Mouse (Mus musculus) ES-Bruce4 (cell line): ENCODE measurements around the gene Leo1. TPM values are rescaled to one million over a fixed set of nuclear protein-coding genes. Genes with fewer than 3 reads are reported as not detected.

ENCODE experiments used
- H3K27ac ChIP-seq: 2 replicates; pipeline ENCODE4 v1.5.1; 2012; ENCODE audit warnings: low read length, inconsistent platforms; ENCODE audit not compliant: insufficient read depth
- H3K27me3 ChIP-seq: 2 replicates; pipeline ENCODE4 v1.6.1; 2012; ENCODE audit warnings: mild to moderate bottlenecking, low read length, inconsistent platforms; ENCODE audit not compliant: control insufficient read depth, poor library complexity, insufficient read depth, severe bottlenecking
- H3K36me3 ChIP-seq: 2 replicates; pipeline ENCODE4 v1.6.1; 2012; ENCODE audit warnings: inconsistent platforms, mild to moderate bottlenecking, low read length, moderate library complexity; ENCODE audit not compliant: control insufficient read depth, poor library complexity, insufficient read depth, severe bottlenecking
- H3K4me1 ChIP-seq: one replicate; pipeline ENCODE4 v1.8.1; 2011; ENCODE audit warnings: low read length; ENCODE audit not compliant: control insufficient read depth, insufficient read depth
- H3K4me3 ChIP-seq: 2 replicates; pipeline ENCODE4 v1.5.1; 2011; ENCODE audit warnings: low read depth, mild to moderate bottlenecking, low read length
- H3K9ac ChIP-seq: 2 replicates; pipeline ENCODE4 v1.6.1; 2012; ENCODE audit warnings: low read depth, mild to moderate bottlenecking, inconsistent platforms; ENCODE audit not compliant: poor library complexity, severe bottlenecking
- H3K9me3 ChIP-seq: replicated peaks from 2 replicates; pipeline ENCODE4 v1.6.1; 2012; ENCODE audit warnings: mild to moderate bottlenecking, low read length, inconsistent platforms; ENCODE audit not compliant: control insufficient read depth, poor library complexity, insufficient read depth, severe bottlenecking
- CTCF ChIP-seq: IDR thresholded peaks from one replicate; pipeline ENCODE4 v1.8.1; 2011; ENCODE audit warnings: low read depth, low read length
- EP300 ChIP-seq: IDR thresholded peaks from 2 replicates; pipeline ENCODE4 v1.6.1; 2011; ENCODE audit warnings: low read depth, low read length; ENCODE audit not compliant: insufficient read depth
- POLR2A ChIP-seq: IDR thresholded peaks from one replicate; pipeline ENCODE4 v1.8.1; 2011; ENCODE audit warnings: low read length; ENCODE audit not compliant: insufficient read depth
- polyA plus RNA-seq: library from polyadenylated mRNA; stranded (reverse); fragments of >200 nt; gene quantifications from 2 replicates; pipeline ENCODE4 v1.2.4, GENCODE M21; 2011; ENCODE audit warnings: low read depth; ENCODE audit not compliant: missing spikeins, insufficient read depth, insufficient read length

The Leo1 gene
- polyA plus RNA-seq, 1 experiment: 57.7 TPM

GRCm38 (mm10) chr9:75403520-75403919 is 37.8 kb upstream of the Leo1 start:
- H3K4me1 ChIP-seq: peaks cover 5% of the 10 kb centered on the region
- TF ChIP-seq CTCF (no peak), EP300 (no peak), POLR2A (no peak)
- H3K27me3 ChIP-seq: no peaks in the 10 kb centered on the region
- H3K36me3 ChIP-seq: no peaks in the 10 kb centered on the region; the same call in 1 of the 2 replicates
- H3K9ac ChIP-seq: no peak overlapping the region
- H3K9me3 ChIP-seq: no peaks in the 10 kb centered on the region
- H3K4me3 ChIP-seq: no peak overlapping the region
- H3K27ac ChIP-seq: no peak overlapping the region

- Histone ChIP-seq H3K4me1 (peaks cover 5% of the 10 kb centered on the region), H3K9me3 (no peaks in the 10 kb centered on the region), H3K27me3 (no peaks in the 10 kb centered on the region), H3K27ac (no peak overlapping the region), H3K36me3 (no peaks in the 10 kb centered on the region; the same call in 1 of the 2 replicates), H3K4me3 (no peak overlapping the region), H3K9ac (no peak overlapping the region)
- TF ChIP-seq POLR2A (no peak), CTCF (no peak), EP300 (no peak)
Measured at GRCm38 (mm10) chr9:75406121-75406520, 35.2 kb upstream of the Leo1 start.

DNA sequence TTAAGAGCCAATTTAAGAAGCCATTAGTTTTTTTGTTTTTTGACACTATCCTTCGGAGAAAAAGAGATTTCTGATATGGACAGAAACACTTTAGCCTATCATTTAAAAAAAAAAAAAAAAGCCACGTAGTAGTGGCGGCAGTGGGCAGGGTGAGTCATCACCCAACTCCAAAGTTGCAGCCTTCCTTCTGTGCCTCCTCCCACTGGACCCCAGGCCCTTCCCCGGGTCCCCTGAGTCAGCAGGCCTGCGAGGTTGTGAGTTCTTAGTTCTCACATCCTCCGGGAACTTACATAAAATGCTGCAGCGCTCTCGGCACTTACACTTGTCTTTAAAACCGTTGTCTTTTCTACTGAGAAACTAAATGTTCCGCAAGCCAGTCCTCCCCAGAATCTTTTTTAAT is 33.5 kb upstream of the Leo1 start:
- peaks cover 3% of the 10 kb centered on the region for H3K36me3 ChIP-seq
- no peaks in the 10 kb centered on the region for H3K9me3 ChIP-seq
- 0 out of 2 replicates have a peak overlapping the region, but pooled peaks have one; percentile 16 for H3K4me3 ChIP-seq
- peaks cover 2% of the 10 kb centered on the region for H3K4me1 ChIP-seq
- peak overlapping the region; percentile 60; the same call in 1 of the 2 replicates for H3K9ac ChIP-seq
- H3K27me3 ChIP-seq: no peaks in the 10 kb centered on the region
- TF ChIP-seq EP300 (no peak), POLR2A (no peak), CTCF (no peak)
- H3K27ac ChIP-seq: no peak overlapping the region

GRCm38 (mm10) chr9:75408204-75408826 is 33.0 kb upstream of the Leo1 start:
- Histone ChIP-seq H3K4me3 (peak overlapping the region; percentile 94), H3K36me3 (peaks cover 5% of the 10 kb centered on the region), H3K27ac (0 out of 2 replicates have a peak overlapping the region, but pooled peaks have one; percentile 42), H3K9me3 (no peaks in the 10 kb centered on the region), H3K4me1 (peaks cover 2% of the 10 kb centered on the region), H3K9ac (peak overlapping the region; percentile 75), H3K27me3 (no peaks in the 10 kb centered on the region)
- TF ChIP-seq POLR2A (no peak), EP300 (no peak), CTCF (no peak)

DNA sequence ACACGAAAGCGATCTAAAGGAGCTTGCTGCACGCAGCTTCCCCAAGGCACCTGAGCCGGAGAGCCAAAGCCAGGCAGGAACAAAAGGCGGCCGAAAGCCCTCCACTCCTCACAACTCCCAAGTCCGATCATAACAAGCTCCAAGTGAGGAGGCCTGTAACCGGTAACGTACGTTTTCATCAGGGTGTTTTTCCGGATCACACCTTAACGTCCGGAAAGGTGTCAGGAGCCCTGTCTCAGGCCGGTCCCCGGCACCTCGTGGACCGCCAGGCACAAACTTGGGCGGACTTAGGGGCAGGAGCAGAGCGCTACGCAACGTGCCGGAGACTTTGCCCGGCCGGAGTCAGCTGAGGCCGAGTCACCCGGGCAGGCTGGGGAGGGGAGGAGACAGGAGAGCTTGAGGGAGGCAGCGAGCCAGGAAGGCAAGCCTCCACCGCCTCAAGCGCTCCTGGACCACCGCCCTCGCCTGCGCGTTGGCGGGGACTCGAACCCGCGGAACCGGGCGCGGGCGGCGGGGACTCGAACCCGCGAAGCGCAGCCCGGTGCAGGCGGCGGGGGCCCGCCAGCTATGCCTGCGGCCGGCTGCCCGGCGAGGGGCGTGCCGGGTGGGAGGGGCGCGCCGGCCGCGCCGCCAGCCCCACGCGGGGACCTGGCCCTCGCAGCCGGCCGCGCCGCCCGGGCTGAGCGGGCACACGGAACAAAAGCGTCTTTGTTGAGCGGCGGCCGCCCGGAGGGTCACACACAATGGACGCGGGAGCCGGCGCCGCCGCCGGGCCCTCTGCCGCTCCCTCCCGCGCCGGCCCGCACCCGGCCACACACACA is 32.1 kb upstream of the Leo1 start:
- Histone ChIP-seq H3K36me3 (peaks cover 5% of the 10 kb centered on the region), H3K4me1 (peaks cover 3% of the 10 kb centered on the region), H3K27me3 (no peaks in the 10 kb centered on the region), H3K4me3 (peak overlapping the region; percentile 94), H3K27ac (peak overlapping the region; percentile 42), H3K9ac (peak overlapping the region; percentile 75), H3K9me3 (no peaks in the 10 kb centered on the region)
- TF ChIP-seq EP300: no peak
- TF ChIP-seq POLR2A: no peak
- no peak for TF ChIP-seq CTCF
